Mouse (Mus musculus) hindbrain, embryonic 12.5 days (tissue): ENCODE data around the gene Kctd11. TPM values are rescaled to one million over a fixed set of nuclear protein-coding genes. Genes with fewer than 3 reads are reported as not detected.
"Not testable (repeated sequence)": the region's sequence is repeated elsewhere in the genome, so short reads cannot be mapped to it uniquely, and the experiment has no call there.

Experiments used
- ATAC-seq: fragments of 200-750 bp; cut with Nextera tagmentation; 2 replicates; pipeline ENCODE4 v1.8.0; 2017; ENCODE audit warnings: moderate TSS enrichment; ENCODE audit not compliant: low FRiP score
- H3K27ac ChIP-seq: fragments of 300-500 bp; sonication (generic); 2 replicates; pipeline ENCODE4 v1.5.1; 2016; ENCODE audit warnings: mild to moderate bottlenecking
- H3K27me3 ChIP-seq: fragments of 300-500 bp; sonication (generic); 2 replicates; pipeline ENCODE4 v1.6.1; 2016; ENCODE audit warnings: mild to moderate bottlenecking
- H3K36me3 ChIP-seq: fragments of 300-500 bp; sonication (generic); 2 replicates; pipeline ENCODE4 v1.6.1; 2016; ENCODE audit warnings: mild to moderate bottlenecking
- H3K4me1 ChIP-seq: fragments of 300-500 bp; sonication (generic); 2 replicates; pipeline ENCODE4 v1.6.1; 2016
- H3K4me2 ChIP-seq: fragments of 300-500 bp; sonication (generic); replicated peaks from 2 replicates; pipeline ENCODE4 v1.6.1; 2016; ENCODE audit warnings: mild to moderate bottlenecking
- H3K4me3 ChIP-seq: fragments of 300-500 bp; sonication (generic); 2 replicates; pipeline ENCODE4 v1.5.1; 2016; ENCODE audit warnings: mild to moderate bottlenecking
- H3K9ac ChIP-seq: fragments of 300-500 bp; sonication (generic); 2 replicates; pipeline ENCODE4 v1.6.1; 2016; ENCODE audit warnings: mild to moderate bottlenecking, moderate library complexity
- H3K9me3 ChIP-seq: fragments of 300-500 bp; sonication (generic); replicated peaks from 2 replicates; pipeline ENCODE4 v1.6.1; 2016; ENCODE audit warnings: mild to moderate bottlenecking
- WGBS: fragments of 180-500 bp; shearing (Covaris S2); methylation state at CpG from one replicate; pipeline ENCODE4 v1.1.7; 2016; 5-methylcytosine and 5-hydroxymethylcytosine counted together
- polyA plus RNA-seq: library from polyadenylated mRNA; unstranded; fragments of >200 nt; fragmentation: Nextera tagmentation; extraction: Ambion mirVana; gene quantifications from 2 replicates; pipeline ENCODE4 v1.2.1, GENCODE M21; 2016

Gene Kctd11
- polyA plus RNA-seq, 1 experiment from 2014 or later = 3.2 TPM

GRCm38 (mm10) chr11:69872451-69872850 is 8.8 kb downstream of the Kctd11 start:
- Histone ChIP-seq H3K27ac (no peak overlapping the region), H3K4me2 (no peak overlapping the region), H3K36me3 (no peaks in the 10 kb centered on the region), H3K4me1 (peaks cover 5% of the 10 kb centered on the region), H3K9ac (no peak overlapping the region), H3K27me3 (no peaks in the 10 kb centered on the region; the same call in 1 of the 2 replicates), H3K4me3 (no peak overlapping the region), H3K9me3 (no peaks in the 10 kb centered on the region)
- 87% methylated on average over 4 of the region's 4 CpGs for WGBS
- ATAC-seq = no peak

- no peaks in the 10 kb centered on the region for H3K9me3 ChIP-seq
- ATAC-seq = no peak
- no peak overlapping the region for H3K9ac ChIP-seq
- 86% methylated on average over 7 of the region's 7 CpGs for WGBS
- no peak overlapping the region for H3K27ac ChIP-seq
- H3K36me3 ChIP-seq = no peaks in the 10 kb centered on the region
- H3K4me1 ChIP-seq = no peaks in the 10 kb centered on the region
- H3K27me3 ChIP-seq = peaks cover 4% of the 10 kb centered on the region; the same call in 1 of the 2 replicates
- H3K4me3 ChIP-seq = no peak overlapping the region
- no peak overlapping the region for H3K4me2 ChIP-seq
These were observed 9.4 kb downstream of the Kctd11 start for GRCm38 (mm10) chr11:69871822-69872221.

- no peak overlapping the region for H3K4me3 ChIP-seq
- H3K4me2 ChIP-seq = no peak overlapping the region
- no peaks in the 10 kb centered on the region for H3K9me3 ChIP-seq
- no peak for ATAC-seq
- H3K4me1 ChIP-seq = no peaks in the 10 kb centered on the region
- 95% methylated on average over 2 of the region's 2 CpGs for WGBS
- H3K9ac ChIP-seq = no peak overlapping the region
- H3K27me3 ChIP-seq = peaks cover 5% of the 10 kb centered on the region; the same call in 1 of the 2 replicates
- no peak overlapping the region for H3K27ac ChIP-seq
- no peaks in the 10 kb centered on the region for H3K36me3 ChIP-seq
These were observed 10.7 kb downstream of the Kctd11 start for GRCm38 (mm10) chr11:69870289-69871069.

DNA sequence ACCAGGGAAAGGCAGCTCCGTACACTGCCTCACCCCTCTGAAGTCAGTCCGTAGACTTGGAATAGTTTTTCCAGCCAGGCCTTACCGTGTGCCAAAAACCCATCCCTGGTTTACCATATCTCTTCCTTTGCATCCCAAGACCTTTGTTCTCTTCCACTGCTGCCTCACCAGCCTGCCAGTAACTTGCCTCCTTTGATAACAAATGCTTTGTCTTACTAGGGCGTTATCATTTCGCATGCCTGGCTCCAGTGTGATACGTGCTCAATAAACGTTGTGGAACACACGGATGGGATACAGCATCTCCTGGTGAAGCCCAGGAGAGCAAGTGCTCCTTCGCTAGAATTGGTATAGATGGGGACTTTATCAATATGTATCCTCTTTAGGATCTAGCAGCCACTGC is 13.9 kb downstream of the Kctd11 start:
- Histone ChIP-seq H3K4me1 (no peaks in the 10 kb centered on the region), H3K36me3 (no peaks in the 10 kb centered on the region), H3K9ac (no peak overlapping the region), H3K27me3 (0 out of 2 replicates have a peak, but pooled peaks cover 5% of the 10 kb centered on the region), H3K4me3 (no peak overlapping the region), H3K27ac (no peak overlapping the region), H3K9me3 (no peaks in the 10 kb centered on the region), H3K4me2 (no peak overlapping the region)
- 74% methylated on average over 9 of the region's 9 CpGs for WGBS
- no peak for ATAC-seq

- WGBS = 87% methylated on average over 9 of the region's 9 CpGs
- no peak overlapping the region for H3K4me2 ChIP-seq
- H3K4me3 ChIP-seq = no peak overlapping the region
- no peak overlapping the region for H3K9ac ChIP-seq
- H3K4me1 ChIP-seq = no peaks in the 10 kb centered on the region
- ATAC-seq = no peak
- 0 out of 2 replicates have a peak, but pooled peaks cover 5% of the 10 kb centered on the region for H3K27me3 ChIP-seq
- H3K9me3 ChIP-seq = no peaks in the 10 kb centered on the region
- no peaks in the 10 kb centered on the region for H3K36me3 ChIP-seq
- no peak overlapping the region for H3K27ac ChIP-seq
These were observed 15.6 kb downstream of the Kctd11 start for GRCm38 (mm10) chr11:69865561-69865960.

GRCm38 (mm10) chr11:69864138-69864860 is 16.9 kb downstream of the Kctd11 start:
- no peaks in the 10 kb centered on the region for H3K36me3 ChIP-seq
- H3K4me1 ChIP-seq = no peaks in the 10 kb centered on the region
- no peak overlapping the region for H3K4me2 ChIP-seq
- H3K4me3 ChIP-seq = no peak overlapping the region
- H3K27me3 ChIP-seq = peaks cover 10% of the 10 kb centered on the region
- 61% methylated on average over 8 of the region's 8 CpGs for WGBS
- no peaks in the 10 kb centered on the region for H3K9me3 ChIP-seq
- no peak overlapping the region for H3K27ac ChIP-seq
- no peak for ATAC-seq
- no peak overlapping the region for H3K9ac ChIP-seq

- H3K9me3 ChIP-seq, H3K4me3 ChIP-seq, H3K27ac ChIP-seq, H3K4me1 ChIP-seq, H3K36me3 ChIP-seq, ATAC-seq, H3K9ac ChIP-seq, H3K4me2 ChIP-seq: not testable (repeated sequence)
- peaks cover 15% of the 10 kb centered on the region for H3K27me3 ChIP-seq
- WGBS = 78% methylated on average over 3 of the region's 3 CpGs
These were observed 17.5 kb downstream of the Kctd11 start for GRCm38 (mm10) chr11:69863729-69864128.

DNA sequence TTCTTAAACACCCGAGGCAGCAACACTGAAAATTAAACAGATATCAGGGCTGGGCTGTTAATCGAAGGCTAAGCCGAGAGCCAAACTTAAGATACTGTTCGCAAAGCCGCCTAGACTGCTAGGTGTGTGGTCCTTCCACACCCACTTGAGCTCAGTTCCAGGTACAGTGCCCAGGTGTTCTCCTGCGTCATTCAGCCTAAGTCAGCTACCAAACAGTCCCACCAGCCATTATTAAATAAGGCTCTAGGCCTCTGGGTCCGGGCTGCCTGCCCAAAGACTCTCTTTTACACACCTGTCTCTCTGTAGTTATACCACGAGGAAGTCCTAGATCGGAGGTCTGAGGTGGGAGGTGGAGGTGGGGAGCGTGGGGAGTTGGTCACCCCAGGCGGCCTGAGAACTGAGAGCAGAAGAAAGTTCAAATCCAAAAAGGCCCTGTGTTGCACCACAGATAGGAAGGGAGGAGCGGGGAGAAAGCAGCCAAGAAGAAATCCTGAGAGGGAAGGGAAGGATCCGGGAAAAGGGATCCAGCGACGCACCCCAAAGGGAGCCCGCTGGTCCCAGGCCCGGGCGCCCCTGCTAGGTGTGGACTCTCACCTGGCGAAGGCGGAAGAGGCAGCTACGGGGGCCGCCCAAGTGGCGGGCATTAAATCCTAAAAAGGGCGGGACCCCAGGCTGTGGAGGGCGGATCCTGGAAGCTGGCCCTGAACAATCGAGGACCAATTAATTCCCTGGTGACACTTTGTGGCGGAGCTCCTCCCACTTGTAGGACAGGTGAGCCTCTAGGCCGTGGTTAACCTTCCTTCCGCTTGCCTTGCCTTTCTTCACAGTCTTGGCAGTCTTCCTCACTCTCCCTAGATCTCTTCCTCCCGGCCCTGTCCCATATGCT is 22.9 kb downstream of the Kctd11 start, which contains the start of gene Tnk1:
Gene Tnk1, minus strand, starts transcription at position 618 of the 886 bp plus-strand sequence.
- Histone ChIP-seq H3K4me3 (no peak within 1 kb of the TSS), H3K27me3 (peaks cover 32% of the 10 kb centered on the region), H3K9ac (no peak within 1 kb of the TSS), H3K27ac (no peak within 1 kb of the TSS), H3K4me1 (peaks cover 4% of the 10 kb centered on the region; the same call in 1 of the 2 replicates), H3K36me3 (no peaks in the 10 kb centered on the region), H3K4me2 (no peak within 1 kb of the TSS; the same call in 1 of the 2 replicates), H3K9me3 (no peaks in the 10 kb centered on the region)
- ATAC-seq = no peak
- 23% methylated on average over 30 of the region's 30 CpGs for WGBS

DNA sequence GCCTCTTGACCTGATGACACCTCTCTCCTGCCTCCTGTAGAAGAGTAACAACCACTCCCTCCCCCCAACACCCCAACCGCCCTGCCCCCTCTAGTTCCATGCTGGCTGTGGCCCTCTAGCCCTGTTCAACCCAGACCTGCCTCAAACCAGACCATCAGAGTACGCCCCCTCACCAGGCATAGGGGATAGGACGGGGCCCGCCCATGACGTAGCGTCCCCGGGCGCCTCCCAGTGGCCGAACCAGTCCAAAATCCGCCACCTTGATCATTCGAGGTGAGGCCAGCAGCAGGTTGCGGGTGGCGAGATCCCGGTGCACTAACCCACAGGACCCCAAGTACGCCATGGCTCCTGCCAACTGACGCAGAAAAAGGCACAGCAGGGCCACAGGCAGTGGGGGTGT is 25.9 kb downstream of the Kctd11 start:
- peaks cover 9% of the 10 kb centered on the region; the same call in 1 of the 2 replicates for H3K4me1 ChIP-seq
- ATAC-seq = peak; percentile 57; the same call in 1 of the 2 replicates
- no peak overlapping the region for H3K4me3 ChIP-seq

GRCm38 (mm10) chr11:69854680-69855079 is 26.5 kb downstream of the Kctd11 start:
- Histone ChIP-seq H3K36me3 (peaks cover 29% of the 10 kb centered on the region), H3K27ac (no peak overlapping the region), H3K4me1 (peaks cover 9% of the 10 kb centered on the region; the same call in 1 of the 2 replicates), H3K4me3 (no peak overlapping the region), H3K27me3 (peaks cover 29% of the 10 kb centered on the region), H3K4me2 (no peak overlapping the region), H3K9me3 (no peaks in the 10 kb centered on the region), H3K9ac (no peak overlapping the region)
- no peak for ATAC-seq
- WGBS = 85% methylated on average over 10 of the region's 10 CpGs

More for the DNA sequence above, 25.9 kb downstream of the Kctd11 start:
- no peaks in the 10 kb centered on the region for H3K9me3 ChIP-seq
- peaks cover 32% of the 10 kb centered on the region for H3K27me3 ChIP-seq
- peaks cover 23% of the 10 kb centered on the region for H3K36me3 ChIP-seq
- WGBS = 19% methylated on average over 16 of the region's 16 CpGs
- H3K27ac ChIP-seq = no peak overlapping the region
- no peak overlapping the region for H3K9ac ChIP-seq
- no peak overlapping the region for H3K4me2 ChIP-seq

GRCm38 (mm10) chr11:69853994-69854393 is 27.2 kb downstream of the Kctd11 start:
- Histone ChIP-seq H3K4me1 (peaks cover 9% of the 10 kb centered on the region; the same call in 1 of the 2 replicates), H3K4me3 (no peak overlapping the region), H3K9ac (0 out of 2 replicates have a peak overlapping the region, but pooled peaks have one; percentile 18), H3K9me3 (no peaks in the 10 kb centered on the region), H3K27ac (no peak overlapping the region), H3K4me2 (no peak overlapping the region), H3K36me3 (peaks cover 36% of the 10 kb centered on the region), H3K27me3 (peaks cover 24% of the 10 kb centered on the region)
- WGBS = 73% methylated on average over 7 of the region's 7 CpGs
- no peak for ATAC-seq
